Mouse (Mus musculus): Measurements from ENCODE around the gene Steap3.

Steap3 gene

DNA sequence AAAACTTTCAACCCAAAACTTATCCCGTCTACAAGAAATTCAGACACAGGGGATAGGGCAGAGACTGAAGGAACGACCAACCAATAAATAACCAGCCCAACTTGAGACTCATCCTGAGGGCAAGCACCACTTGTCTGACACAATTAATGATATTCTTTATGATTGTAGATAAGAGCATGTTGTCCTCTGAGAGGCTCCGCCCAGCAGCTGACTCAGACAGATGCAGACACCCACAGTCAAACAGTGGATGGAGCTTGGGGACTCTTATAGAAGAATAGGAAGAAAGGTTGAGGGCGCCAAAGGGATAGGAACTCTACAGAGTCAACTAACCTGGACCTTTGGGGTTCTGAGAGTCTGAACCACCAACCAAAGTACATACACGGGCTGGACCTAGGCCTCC is 22.7 kb downstream of the Steap3 start:
- no peak for DNase-seq

GRCm38 (mm10) chr1:120248156-120248555 is 24.3 kb downstream of the Steap3 start:
- no peak for DNase-seq

DNA sequence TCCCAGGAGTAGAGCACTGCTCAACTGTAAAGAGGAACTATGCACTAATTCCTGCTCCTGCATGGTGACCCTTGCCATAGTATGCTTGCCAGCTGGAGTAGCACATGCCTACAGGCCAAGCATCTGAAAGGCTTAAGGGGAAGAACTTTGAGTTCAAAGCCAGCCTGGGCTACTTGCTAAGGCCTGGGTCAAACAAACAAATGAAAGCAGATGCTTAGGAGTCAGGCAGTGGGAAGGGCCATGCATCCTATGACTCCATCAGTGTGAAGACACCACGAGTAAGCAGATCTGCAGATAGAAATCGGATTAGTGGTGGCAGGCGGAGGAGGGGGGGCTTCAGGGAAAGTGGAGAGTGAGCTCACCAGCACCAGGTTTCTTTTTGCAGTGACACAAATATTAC is 25.2 kb downstream of the Steap3 start:
- no peak for DNase-seq

DNA sequence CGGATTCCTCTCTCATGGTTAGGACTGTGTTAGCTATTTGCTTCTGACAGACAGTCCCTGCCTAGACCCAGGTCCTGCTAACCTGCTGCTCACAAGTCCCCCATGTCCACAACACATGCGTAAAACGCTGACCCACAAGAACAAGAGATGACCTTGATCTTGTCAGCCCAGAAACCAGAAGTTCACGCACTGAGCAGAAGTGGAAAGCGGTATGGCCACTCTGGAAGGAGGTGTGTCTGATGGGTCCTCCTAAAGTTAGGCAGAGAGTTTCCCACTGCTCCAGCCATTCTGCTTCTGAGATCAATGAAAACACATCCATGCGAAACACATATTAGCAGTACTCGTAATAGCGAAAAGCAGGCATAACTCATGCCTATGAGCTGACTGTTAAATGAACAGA is 25.6 kb downstream of the Steap3 start:
- no peak for DNase-seq

GRCm38 (mm10) chr1:120245661-120246131 is 26.8 kb downstream of the Steap3 start:
- DNase-seq, result no peak

- DNase-seq, result no peak
These were observed 27.9 kb downstream of the Steap3 start for GRCm38 (mm10) chr1:120244646-120245045.

GRCm38 (mm10) chr1:120243987-120244386 is 28.5 kb downstream of the Steap3 start:
- no peak for DNase-seq

- DNase-seq, result no peak
These were observed 35.4 kb downstream of the Steap3 start for GRCm38 (mm10) chr1:120237068-120237467.

- DNase-seq, result no peak
These were observed 36.1 kb downstream of the Steap3 start for GRCm38 (mm10) chr1:120236424-120236823.

DNA sequence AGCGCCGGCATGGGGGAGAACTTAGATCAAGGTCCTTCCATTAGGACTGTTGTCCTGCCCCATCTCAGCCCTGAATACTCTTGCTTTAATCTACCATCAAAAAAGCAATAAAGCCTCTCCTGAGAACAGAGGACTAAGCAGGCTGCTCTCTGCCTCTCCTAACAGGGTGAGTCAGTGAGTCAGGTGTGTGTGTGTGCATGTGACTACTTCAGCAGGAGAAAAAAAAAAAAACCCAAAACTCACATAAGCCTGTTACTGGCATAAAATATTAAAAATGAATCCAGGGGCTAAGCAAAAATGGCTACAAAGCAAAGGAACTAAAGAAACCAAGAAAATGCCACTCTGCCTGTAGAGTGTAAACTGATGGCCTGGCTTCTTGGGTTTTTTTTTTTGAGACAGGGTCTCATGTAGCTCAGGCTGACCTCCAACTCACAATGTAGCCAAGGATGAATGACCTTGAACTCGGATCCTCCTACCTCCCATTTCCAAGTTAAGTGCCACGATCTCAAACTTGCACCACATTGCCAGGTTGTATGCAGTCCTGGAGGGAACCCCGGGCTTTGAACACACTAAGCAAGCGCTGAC is 36.8 kb downstream of the Steap3 start:
- no peak for DNase-seq

DNA sequence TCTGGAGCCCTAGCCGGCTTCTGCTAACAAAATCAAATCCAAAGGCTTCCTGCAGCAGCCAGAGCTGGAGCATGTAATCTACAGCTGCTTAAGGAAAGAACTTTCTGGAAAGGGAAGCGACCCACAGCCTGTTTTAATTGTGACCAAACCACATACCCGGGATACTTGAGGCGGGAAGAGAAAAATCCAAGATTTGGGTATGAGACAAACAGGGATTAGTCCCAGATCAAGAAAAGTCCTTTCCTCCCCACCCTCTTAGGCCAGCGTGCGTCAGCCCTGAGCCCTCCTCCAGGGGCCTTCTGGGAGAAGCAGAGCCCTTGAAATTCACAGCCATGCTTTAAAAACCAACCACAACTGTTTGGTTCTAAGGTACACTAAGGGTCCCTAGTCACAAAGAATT is 40.3 kb downstream of the Steap3 start:
- no peak for DNase-seq

- peak; percentile 6 for DNase-seq
These were observed 41.2 kb downstream of the Steap3 start for GRCm38 (mm10) chr1:120231334-120231733.

DNA sequence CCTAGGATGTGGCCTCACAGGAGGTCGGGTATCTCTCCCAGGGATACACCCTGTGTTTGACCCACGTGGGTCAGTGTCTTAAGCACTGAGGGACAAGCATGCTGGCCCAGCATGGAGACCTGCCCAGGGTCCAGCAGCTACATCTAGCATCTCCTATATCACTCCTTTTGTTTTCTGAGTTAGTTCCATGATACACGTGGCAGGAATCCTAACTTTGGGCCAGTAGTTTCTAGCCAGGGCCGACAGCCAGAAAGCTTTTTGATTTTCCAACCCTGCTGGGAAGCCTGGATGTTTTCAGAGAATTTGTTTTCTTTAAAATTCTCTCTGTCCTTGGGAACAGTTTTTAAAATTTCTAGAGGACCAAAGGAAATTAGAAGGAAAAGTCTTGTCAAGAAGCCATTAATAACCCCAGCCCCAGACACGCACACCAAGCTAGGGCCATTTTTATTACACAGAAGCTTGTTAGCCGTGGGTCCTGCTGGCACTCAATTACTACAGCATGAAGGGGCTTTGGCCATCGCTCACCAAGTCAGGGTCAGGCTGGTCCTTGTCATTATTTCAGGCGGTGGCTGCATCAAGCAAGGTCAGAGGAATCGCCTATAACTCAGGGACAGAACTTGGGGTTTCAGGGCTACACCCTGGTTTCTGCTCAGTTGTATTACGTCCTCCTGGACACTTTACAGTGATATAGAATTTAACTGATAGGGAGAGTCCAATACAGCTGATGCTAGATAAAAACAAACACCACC is 42.6 kb downstream of the Steap3 start:
- no peak for DNase-seq

- no peak for DNase-seq
These were observed 48.9 kb downstream of the Steap3 start for GRCm38 (mm10) chr1:120223613-120224012.

- DNase-seq, result no peak
These were observed 51.2 kb downstream of the Steap3 start for GRCm38 (mm10) chr1:120221285-120221684.

DNA sequence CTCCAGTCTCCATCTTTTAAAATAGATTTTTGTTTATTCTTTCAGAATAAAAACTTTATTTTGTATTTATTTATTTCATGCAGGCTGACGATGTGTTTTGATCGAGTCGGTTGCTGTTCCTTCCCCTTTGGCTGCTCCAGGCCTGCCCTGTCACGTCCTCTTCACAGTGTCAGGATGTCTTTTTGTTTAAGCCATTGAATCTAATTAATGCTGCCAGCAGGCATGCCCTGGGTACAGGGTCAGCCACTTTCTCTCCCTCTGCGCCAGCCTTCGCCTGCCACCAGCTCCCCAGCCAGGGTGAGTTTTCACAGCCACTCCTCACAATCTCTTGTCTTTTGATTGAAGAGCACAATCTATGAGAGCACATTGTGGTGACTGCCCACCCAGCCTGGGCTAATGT is 51.7 kb downstream of the Steap3 start:
- no peak for DNase-seq

DNA sequence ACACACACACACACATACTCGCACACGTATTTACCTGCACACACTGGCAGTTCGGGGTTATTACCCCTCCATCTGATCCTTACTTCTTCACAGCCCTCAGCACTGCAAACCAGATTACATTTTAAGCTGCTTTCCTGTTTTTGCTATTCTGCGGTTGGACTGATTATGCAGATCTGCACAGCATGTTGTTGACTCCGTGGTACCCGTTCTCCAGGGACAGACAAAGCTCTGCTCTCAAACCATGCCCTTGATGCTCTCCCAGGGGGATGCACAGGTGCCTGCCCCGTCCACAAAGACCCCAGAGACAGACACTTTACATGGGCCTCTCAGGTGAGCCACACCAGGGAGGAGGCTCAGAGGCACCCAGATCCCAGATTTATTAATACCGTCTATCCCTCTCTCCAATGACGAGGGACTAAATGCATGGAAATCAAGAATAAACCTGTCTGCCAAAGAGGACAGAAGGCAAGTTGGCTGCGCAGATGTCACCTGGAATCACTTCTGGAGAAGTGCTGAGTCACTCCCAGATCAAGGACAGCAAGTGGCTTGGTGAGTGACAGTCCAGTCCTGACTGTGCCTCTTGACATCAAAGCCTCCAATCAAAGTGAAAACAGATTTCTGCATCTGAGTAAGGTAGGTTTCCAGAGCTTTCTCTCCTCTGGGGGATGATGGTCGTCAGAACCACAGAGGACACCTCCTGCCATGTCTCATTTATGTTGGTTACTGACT is 63.8 kb downstream of the Steap3 start:
- DNase-seq, result no peak

- no peak for DNase-seq
These were observed 64.9 kb downstream of the Steap3 start for GRCm38 (mm10) chr1:120207568-120207967.

GRCm38 (mm10) chr1:120204834-120205233 is 67.7 kb downstream of the Steap3 start:
- no peak for DNase-seq

DNA sequence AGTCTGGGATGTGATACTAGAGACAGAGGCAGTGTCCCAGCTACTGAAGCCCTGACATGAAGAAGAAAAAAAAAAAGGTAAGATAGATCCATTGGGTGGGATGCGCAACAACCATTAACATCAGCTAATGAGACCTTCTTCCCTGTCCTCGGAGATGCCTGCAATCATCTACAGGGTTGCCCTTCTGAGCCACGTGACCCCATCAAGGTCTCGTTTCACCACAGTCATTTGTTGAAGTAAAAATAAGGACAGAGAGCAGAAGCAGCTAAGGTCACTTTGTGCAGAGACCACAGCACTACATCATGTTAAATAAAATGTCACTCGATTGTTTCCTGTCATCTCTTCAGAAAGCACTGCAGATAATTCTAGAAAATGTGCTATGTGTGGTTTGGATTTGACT is 68.7 kb downstream of the Steap3 start:
- DNase-seq, result no peak

GRCm38 (mm10) chr1:120202542-120202941 is 70.0 kb downstream of the Steap3 start:
- DNase-seq, result no peak

- DNase-seq, result no peak
These were observed 73.6 kb downstream of the Steap3 start for GRCm38 (mm10) chr1:120198942-120199341.

DNA sequence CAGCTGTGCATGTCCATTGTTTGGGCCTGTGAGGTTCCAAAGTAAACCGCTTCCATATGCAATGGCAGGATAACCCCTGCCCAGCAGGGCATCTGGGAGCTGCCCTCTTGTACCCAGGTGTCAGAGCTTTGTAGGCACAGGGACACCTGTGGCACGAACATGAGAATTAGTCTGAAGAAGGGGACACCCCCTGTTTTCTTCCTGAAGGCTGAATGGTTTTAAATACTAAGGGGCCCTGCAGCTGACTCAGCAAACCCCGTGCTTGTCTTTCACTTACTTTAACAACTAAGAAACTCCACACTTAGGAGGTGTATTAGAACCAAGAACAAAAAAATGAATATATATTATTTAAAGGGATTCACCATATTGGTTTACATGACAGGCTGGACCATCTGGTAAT is 74.4 kb downstream of the Steap3 start:
- no peak for DNase-seq

DNA sequence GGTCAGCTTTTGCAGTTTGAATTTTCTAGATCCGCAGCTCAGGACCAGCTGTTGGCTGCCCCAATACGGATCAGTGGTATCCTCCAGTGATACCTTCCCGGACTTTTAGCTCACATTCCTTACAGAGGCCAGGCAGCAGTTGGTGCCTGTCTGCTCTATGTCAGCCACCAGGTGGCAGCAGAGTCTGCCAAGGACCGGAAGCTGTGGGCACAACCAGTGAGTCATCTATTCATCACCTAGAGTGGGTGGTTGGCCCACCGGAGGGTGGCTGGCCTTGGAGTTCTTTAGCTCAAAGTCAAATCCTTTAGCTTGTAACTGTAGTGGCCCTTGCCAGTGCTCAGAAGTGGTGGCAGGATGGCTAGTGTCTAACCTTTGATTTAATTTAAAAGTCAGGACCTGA is 75.3 kb downstream of the Steap3 start:
- DNase-seq, result peak; percentile 71

All from thymus, postnatal 14 days (tissue).